Mouse (Mus musculus): ENCODE results near the gene Ddx25.

GRCm38 (mm10) chr9:35541941-35542340, 16.4 kb downstream of the Ddx25 start:
- TF ChIP-seq EP300 (IDR thresholded peaks at IDR 0.05; ENCODE audit: low read depth) (no peak), CTCF (IDR thresholded peaks at IDR 0.05; ENCODE audit: low read depth) (no peak)
